Mouse (Mus musculus): Measurements from ENCODE around the gene Usp10. TPM values are rescaled to one million over a fixed set of nuclear protein-coding genes. Genes with fewer than 3 reads are reported as not detected.

Usp10 gene
- total and polyA plus RNA-seq, 2 experiments = 42.6 to 94.1 TPM

DNA sequence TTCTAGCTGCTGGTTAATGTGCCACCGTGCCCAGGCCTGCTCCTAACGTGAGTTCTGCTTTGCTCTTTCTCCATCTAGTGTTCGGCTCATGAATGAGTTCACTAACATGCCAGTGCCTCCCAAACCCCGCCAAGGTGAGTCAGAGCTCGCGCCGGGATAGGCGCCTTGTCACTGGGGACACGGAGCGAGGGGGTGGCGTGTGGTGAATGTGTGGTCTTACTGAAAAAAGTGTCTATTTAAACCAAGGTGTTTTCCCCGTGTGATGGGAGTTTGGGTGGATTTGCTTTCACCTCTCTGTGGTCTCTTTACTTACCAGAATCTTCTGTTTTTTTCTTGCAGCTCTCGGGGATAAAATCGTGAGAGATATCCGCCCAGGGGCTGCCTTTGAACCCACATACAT is 38.2 kb downstream of the Usp10 start:
- DNase-seq (ENCODE audit: extremely low read depth, low read depth, low spot score) = no peak

GRCm38 (mm10) chr8:119952282-119952681 is 42.1 kb downstream of the Usp10 start:
- H3K79me2 ChIP-seq (ENCODE audit: control insufficient read depth, insufficient read depth, low read length) = no peaks in the 10 kb centered on the region
- no peaks in the 10 kb centered on the region for H3K4me1 ChIP-seq (ENCODE audit: control insufficient read depth, insufficient read depth, low read length)
- no peak overlapping the region for H3K4me3 ChIP-seq (ENCODE audit: insufficient read depth, low read depth, low read length)
- 65% methylated on average over 7 of the region's 7 CpGs for WGBS
- H3K36me3 ChIP-seq (ENCODE audit: control insufficient read depth, insufficient read depth, low read length) = peaks cover 70% of the 10 kb centered on the region
- TF ChIP-seq POLR2A (IDR thresholded peaks at IDR 0.05; ENCODE audit: extremely low read depth, insufficient read depth, low read length) = no peak
- no peak for TF ChIP-seq CTCF (IDR thresholded peaks at IDR 0.05; ENCODE audit: low read depth, low read length)
- H3K27ac ChIP-seq (replicated peaks; ENCODE audit: insufficient read depth, low read depth, low read length) = no peak overlapping the region
- no peak overlapping the region for H3K9ac ChIP-seq (ENCODE audit: low read depth, low read length)
- no peaks in the 10 kb centered on the region for H3K27me3 ChIP-seq (ENCODE audit: control insufficient read depth, insufficient read depth, low read length)
- no peak for DNase-seq (ENCODE audit: extremely low read depth, low read depth, low spot score)

More for the DNA sequence above, 38.2 kb downstream of the Usp10 start:
- Histone ChIP-seq H3K9ac (ENCODE audit: low read depth, low read length) (no peak overlapping the region), H3K79me2 (ENCODE audit: control insufficient read depth, insufficient read depth, low read length) (peaks cover 14% of the 10 kb centered on the region; the same call in 1 of the 2 replicates), H3K27ac (replicated peaks; ENCODE audit: insufficient read depth, low read depth, low read length) (no peak overlapping the region), H3K27me3 (ENCODE audit: control insufficient read depth, insufficient read depth, low read length) (no peaks in the 10 kb centered on the region), H3K4me1 (ENCODE audit: control insufficient read depth, insufficient read depth, low read length) (peaks cover 6% of the 10 kb centered on the region; the same call in 1 of the 2 replicates), H3K36me3 (ENCODE audit: control insufficient read depth, insufficient read depth, low read length) (peaks cover 44% of the 10 kb centered on the region), H3K4me3 (ENCODE audit: insufficient read depth, low read depth, low read length) (no peak overlapping the region)
- WGBS = 94% methylated on average over 15 of the region's 15 CpGs
- TF ChIP-seq CTCF (IDR thresholded peaks at IDR 0.05; ENCODE audit: low read depth, low read length) = no peak
- TF ChIP-seq POLR2A (IDR thresholded peaks at IDR 0.05; ENCODE audit: extremely low read depth, insufficient read depth, low read length) = no peak

DNA sequence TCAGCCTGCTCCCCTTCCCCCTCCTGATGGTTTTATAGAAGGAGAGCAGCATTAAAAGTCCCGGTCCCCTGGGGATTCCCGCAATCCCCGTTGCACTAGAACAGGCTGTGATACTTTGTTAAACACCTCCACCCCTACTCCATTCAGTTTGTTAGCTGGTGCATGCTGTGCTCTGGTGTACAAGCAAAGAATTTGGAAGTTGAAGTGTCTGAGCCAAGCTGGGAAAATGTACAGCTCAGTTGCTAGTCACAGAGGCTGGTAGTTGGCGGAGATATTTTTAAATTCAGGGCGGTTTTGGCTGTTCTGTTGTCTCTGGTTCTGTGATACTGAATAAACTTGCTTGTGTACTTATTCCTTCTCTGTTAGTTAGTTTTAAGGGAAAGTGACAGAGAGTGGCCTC is 42.6 kb downstream of the Usp10 start:
- Histone ChIP-seq H3K27me3 (ENCODE audit: control insufficient read depth, insufficient read depth, low read length) (no peaks in the 10 kb centered on the region), H3K9ac (ENCODE audit: low read depth, low read length) (no peak overlapping the region), H3K36me3 (ENCODE audit: control insufficient read depth, insufficient read depth, low read length) (peaks cover 69% of the 10 kb centered on the region), H3K4me1 (ENCODE audit: control insufficient read depth, insufficient read depth, low read length) (no peaks in the 10 kb centered on the region), H3K27ac (replicated peaks; ENCODE audit: insufficient read depth, low read depth, low read length) (no peak overlapping the region), H3K4me3 (ENCODE audit: insufficient read depth, low read depth, low read length) (no peak overlapping the region), H3K79me2 (ENCODE audit: control insufficient read depth, insufficient read depth, low read length) (no peaks in the 10 kb centered on the region)
- TF ChIP-seq CTCF (IDR thresholded peaks at IDR 0.05; ENCODE audit: low read depth, low read length) (no peak), POLR2A (IDR thresholded peaks at IDR 0.05; ENCODE audit: extremely low read depth, insufficient read depth, low read length) (no peak)
- no peak for DNase-seq (ENCODE audit: extremely low read depth, low read depth, low spot score)
- 95% methylated on average over 5 of the region's 5 CpGs for WGBS

DNA sequence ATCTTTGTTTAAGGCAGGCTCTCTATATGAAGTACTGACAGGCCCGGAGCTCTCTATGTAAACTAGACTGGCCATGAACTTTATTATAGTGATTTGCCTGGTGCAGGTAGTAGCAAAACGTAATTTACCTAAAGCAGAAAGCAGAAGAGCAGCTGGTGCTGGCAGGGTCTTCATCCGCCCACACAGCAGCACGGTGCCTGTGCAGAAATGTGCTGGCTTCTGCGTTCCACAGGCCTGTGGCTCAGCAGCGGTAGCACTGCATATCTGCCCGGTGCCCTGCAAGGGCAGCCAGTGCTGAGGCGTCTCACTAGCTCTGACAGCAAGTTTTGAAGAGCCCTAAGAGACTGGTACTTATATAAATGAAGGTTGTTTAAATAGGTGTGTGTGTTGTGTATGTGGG is 45.2 kb downstream of the Usp10 start:
- DNase-seq (ENCODE audit: extremely low read depth, low read depth, low spot score) = no peak
- no peaks in the 10 kb centered on the region for H3K27me3 ChIP-seq (ENCODE audit: control insufficient read depth, insufficient read depth, low read length)
- H3K9ac ChIP-seq (ENCODE audit: low read depth, low read length) = no peak overlapping the region
- TF ChIP-seq POLR2A (IDR thresholded peaks at IDR 0.05; ENCODE audit: extremely low read depth, insufficient read depth, low read length) = no peak
- H3K36me3 ChIP-seq (ENCODE audit: control insufficient read depth, insufficient read depth, low read length) = peaks cover 57% of the 10 kb centered on the region; the same call in 1 of the 2 replicates
- no peak overlapping the region for H3K4me3 ChIP-seq (ENCODE audit: insufficient read depth, low read depth, low read length)
- no peak overlapping the region for H3K27ac ChIP-seq (replicated peaks; ENCODE audit: insufficient read depth, low read depth, low read length)
- no peaks in the 10 kb centered on the region for H3K79me2 ChIP-seq (ENCODE audit: control insufficient read depth, insufficient read depth, low read length)
- WGBS = 93% methylated on average over 8 of the region's 8 CpGs
- no peaks in the 10 kb centered on the region for H3K4me1 ChIP-seq (ENCODE audit: control insufficient read depth, insufficient read depth, low read length)

- no peak for DNase-seq (ENCODE audit: extremely low read depth, low read depth, low spot score)
- Histone ChIP-seq H3K27me3 (ENCODE audit: control insufficient read depth, insufficient read depth, low read length) (no peaks in the 10 kb centered on the region), H3K27ac (replicated peaks; ENCODE audit: insufficient read depth, low read depth, low read length) (no peak overlapping the region), H3K79me2 (ENCODE audit: control insufficient read depth, insufficient read depth, low read length) (no peaks in the 10 kb centered on the region), H3K4me3 (ENCODE audit: insufficient read depth, low read depth, low read length) (no peak overlapping the region), H3K9ac (ENCODE audit: low read depth, low read length) (no peak overlapping the region), H3K36me3 (ENCODE audit: control insufficient read depth, insufficient read depth, low read length) (peaks cover 32% of the 10 kb centered on the region; the same call in 1 of the 2 replicates), H3K4me1 (ENCODE audit: control insufficient read depth, insufficient read depth, low read length) (no peaks in the 10 kb centered on the region)
- 89% methylated on average over 10 of the region's 10 CpGs for WGBS
- TF ChIP-seq CTCF (IDR thresholded peaks at IDR 0.05; ENCODE audit: low read depth, low read length) (no peak), POLR2A (IDR thresholded peaks at IDR 0.05; ENCODE audit: extremely low read depth, insufficient read depth, low read length) (no peak)
Measured at GRCm38 (mm10) chr8:119958076-119958475, 47.9 kb downstream of the Usp10 start.

GRCm38 (mm10) chr8:119960531-119961104 is 50.5 kb downstream of the Usp10 start:
- no peak for DNase-seq (ENCODE audit: extremely low read depth, low read depth, low spot score)
- H3K9ac ChIP-seq (ENCODE audit: low read depth, low read length) = no peak overlapping the region
- H3K4me1 ChIP-seq (ENCODE audit: control insufficient read depth, insufficient read depth, low read length) = no peaks in the 10 kb centered on the region
- H3K27me3 ChIP-seq (ENCODE audit: control insufficient read depth, insufficient read depth, low read length) = no peaks in the 10 kb centered on the region
- TF ChIP-seq POLR2A (IDR thresholded peaks at IDR 0.05; ENCODE audit: extremely low read depth, insufficient read depth, low read length) (no peak), CTCF (IDR thresholded peaks at IDR 0.05; ENCODE audit: low read depth, low read length) (no peak)
- WGBS = 66% methylated on average over 5 of the region's 5 CpGs
- H3K79me2 ChIP-seq (ENCODE audit: control insufficient read depth, insufficient read depth, low read length) = no peaks in the 10 kb centered on the region
- H3K4me3 ChIP-seq (ENCODE audit: insufficient read depth, low read depth, low read length) = no peak overlapping the region
- H3K27ac ChIP-seq (replicated peaks; ENCODE audit: insufficient read depth, low read depth, low read length) = no peak overlapping the region
- peaks cover 9% of the 10 kb centered on the region; the same call in 1 of the 2 replicates for H3K36me3 ChIP-seq (ENCODE audit: control insufficient read depth, insufficient read depth, low read length)
